Mouse (Mus musculus): ENCODE results near the gene Epyc. TPM values are rescaled to one million over a fixed set of nuclear protein-coding genes. Genes with fewer than 3 reads are reported as not detected.

Epyc gene
- polyA plus RNA-seq, 1 experiment: not detected

- no peak for TF ChIP-seq CTCF (IDR thresholded peaks at IDR 0.05; ENCODE audit: extremely low read depth, insufficient read length, insufficient replicate concordance, low read depth, low read length)
These were observed 60.7 kb downstream of the Epyc start for GRCm38 (mm10) chr10:97704562-97704961.

GRCm38 (mm10) chr10:97712687-97713086 is 68.8 kb downstream of the Epyc start:
- WGBS: 2% methylated on average over 5 of the region's 5 CpGs
- Histone ChIP-seq H3K27ac (ENCODE audit: insufficient read depth, low read depth, low read length) (no peak overlapping the region), H3K27me3 (ENCODE audit: control insufficient read depth, insufficient read depth, low read length) (no peaks in the 10 kb centered on the region), H3K36me3 (ENCODE audit: control insufficient read depth, insufficient read depth, low read length) (no peaks in the 10 kb centered on the region), H3K4me1 (ENCODE audit: control insufficient read depth, insufficient read depth, insufficient read length, low read length) (no peaks in the 10 kb centered on the region), H3K4me3 (ENCODE audit: low read depth, low read length) (no peak overlapping the region)
- no peak; the same call in 1 of the 2 replicates for TF ChIP-seq CTCF (IDR thresholded peaks at IDR 0.05; ENCODE audit: extremely low read depth, insufficient read length, insufficient replicate concordance, low read depth, low read length)

More at GRCm38 (mm10) chr10:97704562-97704961, 60.7 kb downstream of the Epyc start:
- Histone ChIP-seq H3K4me3 (ENCODE audit: low read depth, low read length) (no peak overlapping the region), H3K36me3 (ENCODE audit: control insufficient read depth, insufficient read depth, low read length) (no peaks in the 10 kb centered on the region), H3K27me3 (ENCODE audit: control insufficient read depth, insufficient read depth, low read length) (no peaks in the 10 kb centered on the region), H3K4me1 (ENCODE audit: control insufficient read depth, insufficient read depth, insufficient read length, low read length) (no peaks in the 10 kb centered on the region), H3K27ac (ENCODE audit: insufficient read depth, low read depth, low read length) (no peak overlapping the region)
- 59% methylated on average over 1 of the region's 1 CpGs for WGBS

- 67% methylated on average over 4 of the region's 4 CpGs for WGBS
- Histone ChIP-seq H3K4me1 (ENCODE audit: control insufficient read depth, insufficient read depth, insufficient read length, low read length) (no peaks in the 10 kb centered on the region), H3K27ac (ENCODE audit: insufficient read depth, low read depth, low read length) (no peak overlapping the region), H3K27me3 (ENCODE audit: control insufficient read depth, insufficient read depth, low read length) (no peaks in the 10 kb centered on the region), H3K36me3 (ENCODE audit: control insufficient read depth, insufficient read depth, low read length) (no peaks in the 10 kb centered on the region), H3K4me3 (ENCODE audit: low read depth, low read length) (no peak overlapping the region)
- TF ChIP-seq CTCF (IDR thresholded peaks at IDR 0.05; ENCODE audit: extremely low read depth, insufficient read length, insufficient replicate concordance, low read depth, low read length): no peak
- TF ChIP-seq POLR2A (IDR thresholded peaks at IDR 0.05; ENCODE audit: low read depth, low read length): no peak
These were observed 70.7 kb downstream of the Epyc start for GRCm38 (mm10) chr10:97714584-97714983.

GRCm38 (mm10) chr10:97715289-97715906 is 71.5 kb downstream of the Epyc start:
- H3K36me3 ChIP-seq (ENCODE audit: control insufficient read depth, insufficient read depth, low read length): no peaks in the 10 kb centered on the region
- no peak overlapping the region for H3K27ac ChIP-seq (ENCODE audit: insufficient read depth, low read depth, low read length)
- no peak overlapping the region for H3K4me3 ChIP-seq (ENCODE audit: low read depth, low read length)
- WGBS: 33% methylated on average over 3 of the region's 3 CpGs
- H3K4me1 ChIP-seq (ENCODE audit: control insufficient read depth, insufficient read depth, insufficient read length, low read length): no peaks in the 10 kb centered on the region
- H3K27me3 ChIP-seq (ENCODE audit: control insufficient read depth, insufficient read depth, low read length): no peaks in the 10 kb centered on the region
- no peak for TF ChIP-seq CTCF (IDR thresholded peaks at IDR 0.05; ENCODE audit: extremely low read depth, insufficient read length, insufficient replicate concordance, low read depth, low read length)
- no peak for TF ChIP-seq POLR2A (IDR thresholded peaks at IDR 0.05; ENCODE audit: low read depth, low read length)

- WGBS: 58% methylated on average over 1 of the region's 1 CpGs
- no peak overlapping the region for H3K4me3 ChIP-seq (ENCODE audit: low read depth, low read length)
- no peaks in the 10 kb centered on the region for H3K36me3 ChIP-seq (ENCODE audit: control insufficient read depth, insufficient read depth, low read length)
- no peaks in the 10 kb centered on the region for H3K4me1 ChIP-seq (ENCODE audit: control insufficient read depth, insufficient read depth, insufficient read length, low read length)
- no peaks in the 10 kb centered on the region for H3K27me3 ChIP-seq (ENCODE audit: control insufficient read depth, insufficient read depth, low read length)
- no peak for TF ChIP-seq POLR2A (IDR thresholded peaks at IDR 0.05; ENCODE audit: low read depth, low read length)
- TF ChIP-seq CTCF (IDR thresholded peaks at IDR 0.05; ENCODE audit: extremely low read depth, insufficient read length, insufficient replicate concordance, low read depth, low read length): no peak
- H3K27ac ChIP-seq (ENCODE audit: insufficient read depth, low read depth, low read length): no peak overlapping the region
These were observed 73.4 kb downstream of the Epyc start for GRCm38 (mm10) chr10:97717233-97717632.

GRCm38 (mm10) chr10:97718021-97718420 is 74.2 kb downstream of the Epyc start:
- H3K27ac ChIP-seq (ENCODE audit: insufficient read depth, low read depth, low read length): no peak overlapping the region
- no peak overlapping the region for H3K4me3 ChIP-seq (ENCODE audit: low read depth, low read length)
- no peaks in the 10 kb centered on the region for H3K4me1 ChIP-seq (ENCODE audit: control insufficient read depth, insufficient read depth, insufficient read length, low read length)
- no peaks in the 10 kb centered on the region for H3K27me3 ChIP-seq (ENCODE audit: control insufficient read depth, insufficient read depth, low read length)
- H3K36me3 ChIP-seq (ENCODE audit: control insufficient read depth, insufficient read depth, low read length): no peaks in the 10 kb centered on the region
- TF ChIP-seq POLR2A (IDR thresholded peaks at IDR 0.05; ENCODE audit: low read depth, low read length): no peak
- no peak for TF ChIP-seq CTCF (IDR thresholded peaks at IDR 0.05; ENCODE audit: extremely low read depth, insufficient read length, insufficient replicate concordance, low read depth, low read length)
- whole genome bisulfite sequencing: 72% methylated on average over 2 of the region's 2 CpGs

GRCm38 (mm10) chr10:97720625-97721024 is 76.8 kb downstream of the Epyc start:
- Histone ChIP-seq H3K4me3 (ENCODE audit: low read depth, low read length) (no peak overlapping the region), H3K27ac (ENCODE audit: insufficient read depth, low read depth, low read length) (no peak overlapping the region), H3K36me3 (ENCODE audit: control insufficient read depth, insufficient read depth, low read length) (no peaks in the 10 kb centered on the region), H3K4me1 (ENCODE audit: control insufficient read depth, insufficient read depth, insufficient read length, low read length) (no peaks in the 10 kb centered on the region), H3K27me3 (ENCODE audit: control insufficient read depth, insufficient read depth, low read length) (no peaks in the 10 kb centered on the region)
- 20% methylated on average over 1 of the region's 1 CpGs for WGBS
- TF ChIP-seq POLR2A (IDR thresholded peaks at IDR 0.05; ENCODE audit: low read depth, low read length) (no peak), CTCF (IDR thresholded peaks at IDR 0.05; ENCODE audit: extremely low read depth, insufficient read length, insufficient replicate concordance, low read depth, low read length) (no peak)

Data from small intestine, adult 2 months (tissue).